Mouse (Mus musculus): ENCODE measurements around the gene Vmn1r157. TPM values are rescaled to one million over a fixed set of nuclear protein-coding genes. Genes with fewer than 3 reads are reported as not detected.
"Not testable (repeated sequence)": the region's sequence is repeated elsewhere in the genome, so short reads cannot be mapped to it uniquely, and the experiment has no call there.

The Vmn1r157 gene
- not detected in 2 replicates for polyA plus RNA-seq (2012; ENCODE audit: insufficient read depth, insufficient read length, missing spikeins)

DNA sequence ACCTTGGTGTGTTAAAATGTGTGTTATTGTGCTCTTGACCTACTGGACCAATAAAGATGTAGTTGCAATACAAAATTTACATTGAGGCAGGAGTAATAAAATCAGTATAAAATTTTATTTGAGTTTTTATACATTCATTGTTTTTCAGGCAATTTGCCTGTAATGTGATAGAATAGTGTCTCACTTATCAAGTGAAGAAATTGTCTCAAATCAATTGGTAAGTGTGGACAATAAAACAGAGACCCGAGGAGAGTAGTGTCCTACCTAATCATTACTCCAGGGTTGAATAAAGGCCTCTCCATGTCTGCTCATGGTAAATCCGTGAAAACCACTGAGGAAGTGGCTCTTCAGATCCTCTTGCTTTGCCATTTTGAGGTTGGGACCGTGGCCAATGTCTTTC, at the start of gene Vmn1r157:
Gene Vmn1r157, plus strand, starts transcription at position 301 of the 400 bp plus-strand sequence.
- H3K4me3 ChIP-seq (ENCODE audit: insufficient read depth, low read depth, low read length); H3K27ac ChIP-seq (replicated peaks; ENCODE audit: low read depth, low read length); H3K4me1 ChIP-seq (ENCODE audit: control insufficient read depth, insufficient read depth, insufficient read length, low read length): not testable (repeated sequence)

DNA sequence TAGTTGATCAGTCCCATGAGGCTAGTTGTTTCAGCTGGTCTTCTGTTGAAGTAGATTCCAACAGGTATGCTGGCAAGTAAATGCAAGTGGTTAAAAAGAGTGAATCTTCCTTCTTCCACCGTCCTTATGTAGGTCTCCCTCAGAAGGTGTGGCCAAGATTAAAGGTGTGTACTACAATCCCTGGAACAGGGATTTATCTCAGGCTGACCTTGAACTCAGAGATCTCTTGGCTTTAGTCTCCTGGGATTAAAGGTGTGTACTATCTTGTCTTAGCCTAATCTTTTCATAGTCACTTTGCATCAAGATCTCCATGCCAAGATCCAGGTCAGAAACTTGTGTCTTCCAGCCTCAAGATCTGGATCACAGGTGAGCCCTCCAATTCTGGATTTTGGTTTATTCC, 41.9 kb upstream of the Vmn1r157 start, which contains the start of gene Gm4567:
Gene Gm4567, minus strand, starts transcription at position 101 of the 400 bp plus-strand sequence.
- H3K4me3 ChIP-seq (ENCODE audit: insufficient read depth, low read depth, low read length); H3K27ac ChIP-seq (replicated peaks; ENCODE audit: low read depth, low read length); H3K4me1 ChIP-seq (ENCODE audit: control insufficient read depth, insufficient read depth, insufficient read length, low read length): not testable (repeated sequence)

DNA sequence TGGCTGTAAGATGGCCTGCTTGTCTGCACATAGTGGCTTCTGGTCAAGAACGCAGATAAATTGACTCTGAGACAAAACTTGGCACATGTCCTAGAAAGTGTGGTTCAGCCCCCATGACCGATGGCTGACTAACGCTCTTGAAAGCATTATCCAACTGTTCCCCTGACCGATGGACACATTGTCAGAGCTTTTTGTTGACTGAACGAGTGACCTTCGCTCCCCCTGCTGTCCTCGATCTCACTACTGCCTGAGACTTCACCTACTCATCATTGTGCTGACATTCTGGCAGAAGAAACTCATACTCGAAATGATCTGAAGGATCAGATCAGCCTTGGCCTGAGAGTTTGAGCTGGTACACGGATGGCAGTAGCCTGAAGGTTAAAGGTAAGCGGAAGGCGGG, 14.5 kb downstream of the Vmn1r157 start:
- not testable (repeated sequence) for H3K27ac ChIP-seq (replicated peaks; ENCODE audit: low read depth, low read length); H3K4me1 ChIP-seq (ENCODE audit: control insufficient read depth, insufficient read depth, insufficient read length, low read length); H3K4me3 ChIP-seq (ENCODE audit: insufficient read depth, low read depth, low read length)

DNA sequence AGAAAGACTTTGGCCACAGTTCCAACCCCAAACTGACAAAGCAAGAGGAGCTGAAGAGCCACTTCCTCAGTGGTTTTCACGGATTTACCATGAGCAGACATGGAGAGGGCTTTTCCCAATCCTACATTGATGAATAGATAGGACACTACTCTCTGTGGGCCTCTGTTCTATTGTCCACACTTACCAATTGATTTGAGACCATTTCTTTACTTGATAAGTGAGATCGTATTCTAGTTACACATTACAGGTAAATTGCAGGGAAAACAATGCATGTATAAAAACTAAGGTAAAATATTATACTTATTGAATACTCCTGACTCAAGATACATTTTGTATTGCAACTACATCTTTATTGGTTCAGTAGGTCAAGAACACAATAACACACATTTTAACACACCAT, 29.2 kb downstream of the Vmn1r157 start, which contains the start of gene Vmn1r158:
Gene Vmn1r158, minus strand, starts transcription at position 101 of the 400 bp plus-strand sequence.
- H3K4me1 ChIP-seq (ENCODE audit: control insufficient read depth, insufficient read depth, insufficient read length, low read length); H3K27ac ChIP-seq (replicated peaks; ENCODE audit: low read depth, low read length): not testable (repeated sequence)

More for the DNA sequence above, 29.2 kb downstream of the Vmn1r157 start, which contains the start of gene Vmn1r158:
- H3K4me3 ChIP-seq (ENCODE audit: insufficient read depth, low read depth, low read length) = not testable (repeated sequence)

Other genes starting within 250 kb of the Vmn1r157 start
- not detected in 2 replicates for gene Vmn1r152, start 238.7 kb upstream of the Vmn1r157 start, polyA plus RNA-seq (2012; ENCODE audit: insufficient read depth, insufficient read length, missing spikeins)
- gene Gm8677, start 226.8 kb upstream of the Vmn1r157 start, polyA plus RNA-seq (2012; ENCODE audit: insufficient read depth, insufficient read length, missing spikeins) = not detected in 2 replicates
- not detected in 2 replicates for gene Gm4201, start 196.4 kb upstream of the Vmn1r157 start, polyA plus RNA-seq (2012; ENCODE audit: insufficient read depth, insufficient read length, missing spikeins)
- gene Gm4565, start 173.6 kb upstream of the Vmn1r157 start, polyA plus RNA-seq (2012; ENCODE audit: insufficient read depth, insufficient read length, missing spikeins) = not detected in 2 replicates
- gene Vmn1r155, start 103.7 kb upstream of the Vmn1r157 start, polyA plus RNA-seq (2012; ENCODE audit: insufficient read depth, insufficient read length, missing spikeins) = not detected in 2 replicates
- gene Gm8693, start 69.4 kb upstream of the Vmn1r157 start, polyA plus RNA-seq (2012; ENCODE audit: insufficient read depth, insufficient read length, missing spikeins) = not detected in 2 replicates
- not detected in 2 replicates for gene Gm4567, start 42.0 kb upstream of the Vmn1r157 start, polyA plus RNA-seq (2012; ENCODE audit: insufficient read depth, insufficient read length, missing spikeins)
- not detected in 2 replicates for gene Vmn1r158, start 29.1 kb downstream of the Vmn1r157 start, polyA plus RNA-seq (2012; ENCODE audit: insufficient read depth, insufficient read length, missing spikeins)
- not detected in 2 replicates for gene Vmn1r159, start 81.9 kb downstream of the Vmn1r157 start, polyA plus RNA-seq (2012; ENCODE audit: insufficient read depth, insufficient read length, missing spikeins)
- not detected in 2 replicates for gene Vmn1r160, start 109.5 kb downstream of the Vmn1r157 start, polyA plus RNA-seq (2012; ENCODE audit: insufficient read depth, insufficient read length, missing spikeins)
- not detected in 2 replicates for gene Gm4214, start 223.0 kb downstream of the Vmn1r157 start, polyA plus RNA-seq (2012; ENCODE audit: insufficient read depth, insufficient read length, missing spikeins)